Mouse (Mus musculus): ENCODE data around the gene Slc35c2. TPM values are rescaled to one million over a fixed set of nuclear protein-coding genes. Genes with fewer than 3 reads are reported as not detected.

Gene Slc35c2
- polyA plus RNA-seq, 1 experiment from 2014 or later: 51.6 TPM

GRCm38 (mm10) chr2:165259859-165260258, 27.8 kb downstream of the Slc35c2 start:
- no peaks in the 10 kb centered on the region for H3K9me3 ChIP-seq (replicated peaks; ENCODE audit: low read length)
- no peak overlapping the region for H3K4me3 ChIP-seq (replicated peaks; ENCODE audit: low read depth, low read length)
- H3K36me3 ChIP-seq (ENCODE audit: insufficient read depth, low read length): no peaks in the 10 kb centered on the region
- H3K4me1 ChIP-seq (replicated peaks; ENCODE audit: insufficient read depth, low read length): no peaks in the 10 kb centered on the region
- H3K9ac ChIP-seq (ENCODE audit: low read depth, low read length): no peak overlapping the region
- no peak overlapping the region for H3K27ac ChIP-seq
- H3K27me3 ChIP-seq (ENCODE audit: insufficient read depth, low read length): no peaks in the 10 kb centered on the region
- TF ChIP-seq CTCF (IDR thresholded peaks at IDR 0.05; ENCODE audit: low read depth): no peak
- H3K4me2 ChIP-seq (ENCODE audit: low read length): no peak overlapping the region
- 51% methylated on average over 8 of the region's 8 CpGs for WGBS
- ATAC-seq (replicated peaks; ENCODE audit: low FRiP score, low read depth) (no peak), DNase-seq (ENCODE audit: low spot score) (no peak)

DNA sequence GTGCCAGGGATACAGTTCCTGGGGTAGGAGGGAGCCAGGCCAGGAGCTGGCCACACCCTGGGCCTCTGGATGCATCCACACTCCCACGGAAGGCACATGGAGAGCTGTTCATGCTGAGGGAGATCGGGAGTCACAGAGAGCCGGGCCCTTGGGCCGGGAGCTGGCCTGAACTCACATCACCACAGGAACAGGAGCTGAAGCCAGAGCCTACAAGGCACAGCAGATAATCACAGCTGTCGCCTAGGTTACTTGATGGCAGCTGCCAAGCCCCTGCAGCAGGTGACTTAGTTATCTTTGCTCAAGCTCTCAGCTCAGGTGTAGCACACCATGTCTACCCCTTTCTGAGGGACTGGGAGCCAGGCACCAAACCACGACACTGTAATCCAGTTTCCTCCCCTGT, 29.3 kb downstream of the Slc35c2 start:
- H3K9me3 ChIP-seq (replicated peaks; ENCODE audit: low read length): no peaks in the 10 kb centered on the region
- no peak for ATAC-seq (replicated peaks; ENCODE audit: low FRiP score, low read depth)
- no peak overlapping the region for H3K4me2 ChIP-seq (ENCODE audit: low read length)
- H3K4me1 ChIP-seq (replicated peaks; ENCODE audit: insufficient read depth, low read length): no peaks in the 10 kb centered on the region
- H3K4me3 ChIP-seq (replicated peaks; ENCODE audit: low read depth, low read length): no peak overlapping the region
- H3K9ac ChIP-seq (ENCODE audit: low read depth, low read length): no peak overlapping the region
- no peak for TF ChIP-seq CTCF (IDR thresholded peaks at IDR 0.05; ENCODE audit: low read depth)
- H3K27me3 ChIP-seq (ENCODE audit: insufficient read depth, low read length): 0 out of 2 replicates have a peak, but pooled peaks cover 1% of the 10 kb centered on the region
- H3K36me3 ChIP-seq (ENCODE audit: insufficient read depth, low read length): no peaks in the 10 kb centered on the region
- no peak for DNase-seq (ENCODE audit: low spot score)
- 76% methylated on average over 6 of the region's 6 CpGs for WGBS
- no peak overlapping the region for H3K27ac ChIP-seq

GRCm38 (mm10) chr2:165257151-165257834, 30.4 kb downstream of the Slc35c2 start:
- H3K4me2 ChIP-seq (ENCODE audit: low read length): no peak overlapping the region
- H3K36me3 ChIP-seq (ENCODE audit: insufficient read depth, low read length): no peaks in the 10 kb centered on the region
- DNase-seq (ENCODE audit: low spot score) (no peak), ATAC-seq (replicated peaks; ENCODE audit: low FRiP score, low read depth) (no peak)
- WGBS: 58% methylated on average over 11 of the region's 11 CpGs
- no peak overlapping the region for H3K27ac ChIP-seq
- no peaks in the 10 kb centered on the region for H3K9me3 ChIP-seq (replicated peaks; ENCODE audit: low read length)
- H3K4me1 ChIP-seq (replicated peaks; ENCODE audit: insufficient read depth, low read length): no peaks in the 10 kb centered on the region
- H3K27me3 ChIP-seq (ENCODE audit: insufficient read depth, low read length): peaks cover 11% of the 10 kb centered on the region; the same call in 1 of the 2 replicates
- no peak for TF ChIP-seq CTCF (IDR thresholded peaks at IDR 0.05; ENCODE audit: low read depth)
- no peak overlapping the region for H3K9ac ChIP-seq (ENCODE audit: low read depth, low read length)
- no peak overlapping the region for H3K4me3 ChIP-seq (replicated peaks; ENCODE audit: low read depth, low read length)

DNA sequence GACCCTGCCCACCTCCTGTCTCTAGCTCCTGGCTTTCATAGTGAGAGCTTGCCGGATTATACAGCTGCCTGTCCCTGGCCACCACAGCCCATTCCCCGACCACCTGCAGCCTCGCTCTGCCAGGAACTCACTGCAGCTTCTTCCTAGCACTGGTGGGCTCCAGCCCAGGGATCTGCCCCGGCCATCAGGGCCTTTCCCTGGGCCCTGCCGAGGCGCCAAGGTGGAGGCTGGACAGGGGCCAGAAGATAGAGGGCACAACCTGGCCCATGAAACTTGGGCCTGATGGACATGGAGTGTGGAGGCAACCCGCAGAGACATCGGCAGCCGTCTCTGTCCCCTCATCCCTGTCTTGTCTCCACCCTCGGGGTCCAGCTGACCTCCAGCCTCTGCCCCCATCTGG, 31.5 kb downstream of the Slc35c2 start:
- no peak for ATAC-seq (replicated peaks; ENCODE audit: low FRiP score, low read depth)
- peaks cover 13% of the 10 kb centered on the region; the same call in 1 of the 2 replicates for H3K27me3 ChIP-seq (ENCODE audit: insufficient read depth, low read length)
- DNase-seq (ENCODE audit: low spot score): no peak
- H3K9ac ChIP-seq (ENCODE audit: low read depth, low read length): no peak overlapping the region
- no peak overlapping the region for H3K27ac ChIP-seq
- H3K9me3 ChIP-seq (replicated peaks; ENCODE audit: low read length): no peaks in the 10 kb centered on the region
- no peaks in the 10 kb centered on the region for H3K36me3 ChIP-seq (ENCODE audit: insufficient read depth, low read length)
- TF ChIP-seq CTCF (IDR thresholded peaks at IDR 0.05; ENCODE audit: low read depth): no peak
- no peaks in the 10 kb centered on the region for H3K4me1 ChIP-seq (replicated peaks; ENCODE audit: insufficient read depth, low read length)
- no peak overlapping the region for H3K4me3 ChIP-seq (replicated peaks; ENCODE audit: low read depth, low read length)
- H3K4me2 ChIP-seq (ENCODE audit: low read length): no peak overlapping the region
- WGBS: 69% methylated on average over 10 of the region's 10 CpGs

- H3K4me2 ChIP-seq (ENCODE audit: low read length): no peak overlapping the region
- WGBS: 21% methylated on average over 10 of the region's 10 CpGs
- no peak for DNase-seq (ENCODE audit: low spot score)
Measured at GRCm38 (mm10) chr2:165253867-165254266, 33.8 kb downstream of the Slc35c2 start.

DNA sequence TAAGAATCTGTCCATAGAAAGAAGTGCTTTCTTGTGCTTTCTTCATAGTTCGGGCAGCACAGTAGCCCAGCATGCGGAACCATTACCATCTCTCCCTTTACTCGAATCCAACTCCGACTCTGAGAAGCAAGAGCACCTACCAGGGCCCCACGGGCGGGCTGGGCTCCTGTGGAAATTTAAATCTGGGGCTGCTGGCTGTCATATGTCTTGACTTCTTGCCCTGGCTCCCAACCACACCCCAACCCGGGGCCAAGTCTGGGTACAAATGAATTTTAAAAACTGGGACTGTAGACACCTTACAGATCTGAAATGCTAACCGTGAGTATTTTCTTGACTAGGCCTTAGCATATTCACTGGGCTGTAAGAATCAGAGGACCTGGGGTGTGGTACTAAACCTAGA, 34.4 kb downstream of the Slc35c2 start:
- 71% methylated on average over 8 of the region's 8 CpGs for WGBS
- DNase-seq (ENCODE audit: low spot score) (no peak), ATAC-seq (replicated peaks; ENCODE audit: low FRiP score, low read depth) (no peak)
- Histone ChIP-seq H3K36me3 (ENCODE audit: insufficient read depth, low read length) (no peaks in the 10 kb centered on the region), H3K9me3 (replicated peaks; ENCODE audit: low read length) (no peaks in the 10 kb centered on the region), H3K4me1 (replicated peaks; ENCODE audit: insufficient read depth, low read length) (no peaks in the 10 kb centered on the region), H3K27me3 (ENCODE audit: insufficient read depth, low read length) (peaks cover 13% of the 10 kb centered on the region; the same call in 1 of the 2 replicates), H3K4me2 (ENCODE audit: low read length) (no peak overlapping the region), H3K9ac (ENCODE audit: low read depth, low read length) (no peak overlapping the region), H3K27ac (no peak overlapping the region), H3K4me3 (replicated peaks; ENCODE audit: low read depth, low read length) (no peak overlapping the region)
- no peak for TF ChIP-seq CTCF (IDR thresholded peaks at IDR 0.05; ENCODE audit: low read depth)

More at GRCm38 (mm10) chr2:165253867-165254266, 33.8 kb downstream of the Slc35c2 start:
- Histone ChIP-seq H3K9me3 (replicated peaks; ENCODE audit: low read length) (no peaks in the 10 kb centered on the region), H3K4me1 (replicated peaks; ENCODE audit: insufficient read depth, low read length) (no peaks in the 10 kb centered on the region), H3K4me3 (replicated peaks; ENCODE audit: low read depth, low read length) (no peak overlapping the region), H3K36me3 (ENCODE audit: insufficient read depth, low read length) (no peaks in the 10 kb centered on the region), H3K27ac (no peak overlapping the region), H3K9ac (ENCODE audit: low read depth, low read length) (no peak overlapping the region), H3K27me3 (ENCODE audit: insufficient read depth, low read length) (peaks cover 13% of the 10 kb centered on the region; the same call in 1 of the 2 replicates)
- no peak for TF ChIP-seq CTCF (IDR thresholded peaks at IDR 0.05; ENCODE audit: low read depth)
- no peak for ATAC-seq (replicated peaks; ENCODE audit: low FRiP score, low read depth)
